Mouse (Mus musculus) hindbrain, embryonic 11.5 days (tissue): ENCODE results near the gene Nacc1. TPM values are rescaled to one million over a fixed set of nuclear protein-coding genes. Genes with fewer than 3 reads are reported as not detected.
A peak's percentile ranks its signal among the peaks of the same experiment; 100 is the strongest.

Experiments
- ATAC-seq: fragments of 200-750 bp; cut with Nextera tagmentation; 2 replicates; pipeline ENCODE4 v1.8.0; 2017; ENCODE audit warnings: mild to moderate bottlenecking, moderate TSS enrichment, moderate library complexity; ENCODE audit not compliant: low FRiP score
- DNase-seq: peaks from one replicate; pipeline ENCODE4 v3.0.0-alpha.2; 2015; ENCODE audit warnings: low spot score
- H3K27ac ChIP-seq: fragments of 300-500 bp; sonication (generic); 2 replicates; pipeline ENCODE4 v1.5.1; 2014; ENCODE audit warnings: mild to moderate bottlenecking, low read depth, low read length
- H3K27me3 ChIP-seq: fragments of 300-500 bp; sonication (generic); 2 replicates; pipeline ENCODE4 v1.6.1; 2014; ENCODE audit warnings: mild to moderate bottlenecking, low read length, moderate library complexity, mixed read lengths; ENCODE audit not compliant: control insufficient read depth, insufficient read depth
- H3K36me3 ChIP-seq: fragments of 300-500 bp; sonication (generic); 2 replicates; pipeline ENCODE4 v1.6.1; 2014; ENCODE audit warnings: mild to moderate bottlenecking, low read length, moderate library complexity, mixed read lengths; ENCODE audit not compliant: control insufficient read depth, insufficient read depth
- H3K4me1 ChIP-seq: fragments of 300-500 bp; sonication (generic); replicated peaks from 2 replicates; pipeline ENCODE4 v1.6.1; 2014; ENCODE audit warnings: low read length, mixed read lengths; ENCODE audit not compliant: control insufficient read depth, insufficient read depth
- H3K4me2 ChIP-seq: fragments of 300-500 bp; sonication (generic); replicated peaks from 2 replicates; pipeline ENCODE4 v1.6.1; 2014; ENCODE audit warnings: mild to moderate bottlenecking, low read depth, low read length
- H3K4me3 ChIP-seq: fragments of 300-500 bp; sonication (generic); 2 replicates; pipeline ENCODE4 v1.5.1; 2014; ENCODE audit warnings: low read depth, low read length
- H3K9ac ChIP-seq: fragments of 300-500 bp; sonication (generic); 2 replicates; pipeline ENCODE4 v1.6.1; 2014; ENCODE audit warnings: low read depth, low read length
- H3K9me3 ChIP-seq: fragments of 300-500 bp; sonication (generic); 2 replicates; pipeline ENCODE4 v1.6.1; 2016; ENCODE audit warnings: low read length; ENCODE audit not compliant: control insufficient read depth
- WGBS: fragments of 180-500 bp; shearing (Covaris S2); extraction: QIAGEN DNeasy Blood & Tissue Kit; methylation state at CpG from one replicate; pipeline ENCODE4 v1.1.7; 2014; 5-methylcytosine and 5-hydroxymethylcytosine counted together
- polyA plus RNA-seq: library from polyadenylated mRNA; unstranded; fragments of >200 nt; fragmentation: Nextera tagmentation; extraction: Ambion mirVana; gene quantifications from 2 replicates; pipeline ENCODE4 v1.2.1, GENCODE M21; 2014

Gene Nacc1
- polyA plus RNA-seq: 19.7 and 20.5 TPM in 2 replicates

- under 1% methylated on average over 33 of the region's 37 CpGs for WGBS
- H3K27ac ChIP-seq: peak within 1 kb of the TSS; percentile 84
- H3K9me3 ChIP-seq: no peaks in the 10 kb centered on the region
- H3K4me3 ChIP-seq: peak within 1 kb of the TSS; percentile 76
- DNase-seq (peak; percentile 92), ATAC-seq (peak; percentile 77)
- peak within 1 kb of the TSS; percentile 86 for H3K9ac ChIP-seq
- H3K4me2 ChIP-seq: peak within 1 kb of the TSS; percentile 79
- no peaks in the 10 kb centered on the region for H3K27me3 ChIP-seq
- H3K36me3 ChIP-seq: no peaks in the 10 kb centered on the region
- H3K4me1 ChIP-seq: 0 out of 2 replicates have a peak, but pooled peaks cover 2% of the 10 kb centered on the region
Observed at GRCm38 (mm10) chr8:84687705-84688100, at the start of gene Nacc1. Gene Nacc1, minus strand, starts transcription at chr8:84687862.

DNA sequence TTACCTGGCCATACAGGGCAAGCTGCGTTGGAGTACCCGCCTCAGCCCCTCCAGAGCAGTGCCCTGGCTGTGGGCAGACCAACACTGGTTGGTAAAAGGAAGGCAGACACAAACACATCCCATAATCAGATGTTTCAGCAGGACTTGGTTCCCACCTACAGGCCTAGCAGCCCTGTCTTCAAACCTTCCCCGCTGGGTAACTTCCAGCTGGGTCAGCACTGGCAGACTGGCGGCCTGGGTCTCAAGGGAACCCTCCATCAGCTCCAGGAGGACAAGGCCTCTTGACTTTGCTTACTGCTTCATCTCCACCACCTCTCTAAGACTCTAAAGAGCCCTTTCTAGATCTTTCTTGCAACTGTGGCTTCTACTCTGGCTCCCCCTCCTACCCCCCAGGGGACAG, 48.9 kb upstream of the Nacc1 start:
- Histone ChIP-seq H3K4me1 (peaks cover 12% of the 10 kb centered on the region), H3K36me3 (no peaks in the 10 kb centered on the region), H3K9me3 (no peaks in the 10 kb centered on the region), H3K27ac (no peak overlapping the region), H3K27me3 (peaks cover 83% of the 10 kb centered on the region), H3K9ac (no peak overlapping the region), H3K4me2 (no peak overlapping the region), H3K4me3 (no peak overlapping the region)
- WGBS: 65% methylated on average over 4 of the region's 4 CpGs
- no peak for DNase-seq
- no peak for ATAC-seq

DNA sequence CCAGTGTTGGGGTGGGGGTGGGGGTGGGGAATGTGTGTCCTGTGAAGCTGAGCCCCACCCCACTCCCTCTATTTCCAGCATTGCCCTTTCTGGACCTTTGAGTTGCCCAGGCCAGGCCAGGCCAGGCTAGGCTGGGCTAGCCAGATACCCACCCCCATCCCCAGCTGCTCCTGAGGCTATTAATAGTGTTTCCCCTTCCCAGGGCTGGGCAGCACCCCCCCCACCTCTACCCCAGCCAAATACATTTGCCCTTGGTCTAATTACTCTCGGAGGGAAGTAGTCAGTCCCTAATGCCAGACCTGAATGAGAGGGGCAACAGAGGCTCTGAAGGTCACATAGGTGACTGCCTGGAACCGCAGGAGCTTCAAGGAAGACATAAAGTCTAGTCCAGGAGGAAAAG, 47.9 kb upstream of the Nacc1 start:
- Histone ChIP-seq H3K4me3 (no peak overlapping the region), H3K9ac (no peak overlapping the region), H3K27me3 (peaks cover 76% of the 10 kb centered on the region), H3K4me2 (no peak overlapping the region), H3K36me3 (no peaks in the 10 kb centered on the region), H3K4me1 (peaks cover 18% of the 10 kb centered on the region), H3K9me3 (no peaks in the 10 kb centered on the region), H3K27ac (no peak overlapping the region)
- ATAC-seq (no peak), DNase-seq (no peak)
- 54% methylated on average over 2 of the region's 2 CpGs for WGBS

DNA sequence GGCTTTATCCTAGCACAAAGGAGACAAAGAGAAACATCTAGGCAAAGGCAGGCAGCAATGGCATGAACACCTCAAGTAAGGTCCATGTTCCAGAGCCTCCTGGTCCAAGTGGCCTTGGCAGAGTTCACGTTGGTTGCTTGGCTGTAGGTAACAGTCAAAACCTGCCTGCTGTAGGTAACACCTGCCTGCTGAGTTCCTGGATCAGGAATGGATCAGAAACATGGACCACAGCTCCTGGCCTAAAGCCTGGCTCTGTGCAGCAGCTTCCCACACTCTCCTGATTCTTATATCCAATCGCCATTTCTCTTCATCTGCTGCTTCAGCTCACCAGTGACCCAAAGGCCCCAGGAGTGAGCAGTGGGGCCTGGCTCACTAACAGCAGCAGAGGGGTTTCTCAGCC, 47.0 kb upstream of the Nacc1 start:
- Histone ChIP-seq H3K27ac (no peak overlapping the region), H3K4me3 (no peak overlapping the region), H3K4me2 (no peak overlapping the region), H3K9me3 (no peaks in the 10 kb centered on the region), H3K4me1 (peaks cover 18% of the 10 kb centered on the region), H3K36me3 (no peaks in the 10 kb centered on the region), H3K27me3 (peaks cover 67% of the 10 kb centered on the region), H3K9ac (no peak overlapping the region)
- ATAC-seq (no peak), DNase-seq (no peak)
- 73% methylated on average over 2 of the region's 2 CpGs for WGBS

GRCm38 (mm10) chr8:84733959-84734358, 46.3 kb upstream of the Nacc1 start:
- peaks cover 18% of the 10 kb centered on the region for H3K4me1 ChIP-seq
- no peak for ATAC-seq
- H3K9me3 ChIP-seq: no peaks in the 10 kb centered on the region
- H3K27me3 ChIP-seq: peaks cover 61% of the 10 kb centered on the region
- H3K9ac ChIP-seq: no peak overlapping the region
- H3K4me3 ChIP-seq: no peak overlapping the region
- no peak overlapping the region for H3K4me2 ChIP-seq
- 85% methylated on average over 6 of the region's 6 CpGs for WGBS
- no peak overlapping the region for H3K27ac ChIP-seq
- H3K36me3 ChIP-seq: no peaks in the 10 kb centered on the region
- DNase-seq: no peak

DNA sequence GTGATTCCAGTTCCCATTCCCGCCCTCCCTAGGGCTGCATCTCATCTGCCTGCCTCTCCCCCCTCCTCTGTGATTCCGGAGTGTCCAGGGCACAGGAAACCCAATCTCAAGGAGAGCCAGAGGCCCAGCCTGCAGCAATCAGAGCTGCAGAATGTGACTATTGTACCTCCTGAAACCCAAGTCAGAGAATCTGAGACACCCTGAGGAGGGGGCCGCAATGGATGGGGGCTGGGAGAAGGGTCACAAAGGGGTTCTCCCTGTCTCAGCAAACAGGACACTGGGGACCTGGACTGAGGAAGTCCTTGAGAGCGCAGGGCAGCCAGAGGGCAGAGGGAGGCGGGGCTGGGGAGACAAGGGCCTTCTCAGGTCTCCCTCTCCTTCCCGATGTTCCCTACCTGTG, 45.3 kb upstream of the Nacc1 start:
- Histone ChIP-seq H3K9ac (no peak overlapping the region), H3K9me3 (no peaks in the 10 kb centered on the region), H3K4me1 (peaks cover 16% of the 10 kb centered on the region), H3K4me3 (no peak overlapping the region), H3K4me2 (no peak overlapping the region), H3K27me3 (peaks cover 51% of the 10 kb centered on the region), H3K36me3 (no peaks in the 10 kb centered on the region), H3K27ac (no peak overlapping the region)
- ATAC-seq (no peak), DNase-seq (no peak)
- WGBS: 49% methylated on average over 6 of the region's 6 CpGs

- WGBS: 73% methylated on average over 5 of the region's 5 CpGs
- Histone ChIP-seq H3K27me3 (peaks cover 47% of the 10 kb centered on the region), H3K4me2 (no peak overlapping the region), H3K9me3 (no peaks in the 10 kb centered on the region), H3K4me1 (peaks cover 12% of the 10 kb centered on the region; the same call in 1 of the 2 replicates), H3K9ac (no peak overlapping the region), H3K4me3 (no peak overlapping the region), H3K27ac (no peak overlapping the region), H3K36me3 (no peaks in the 10 kb centered on the region)
- no peak for ATAC-seq
- no peak for DNase-seq
Observed at GRCm38 (mm10) chr8:84732545-84732944, 44.9 kb upstream of the Nacc1 start.

- Histone ChIP-seq H3K9me3 (no peaks in the 10 kb centered on the region), H3K27ac (peak overlapping the region; percentile 62), H3K4me1 (peaks cover 12% of the 10 kb centered on the region; the same call in 1 of the 2 replicates), H3K36me3 (no peaks in the 10 kb centered on the region), H3K27me3 (peaks cover 37% of the 10 kb centered on the region), H3K4me2 (no peak overlapping the region; the same call in 1 of the 2 replicates), H3K4me3 (no peak overlapping the region), H3K9ac (peak overlapping the region; percentile 49)
- ATAC-seq: no peak
- 66% methylated on average over 11 of the region's 11 CpGs for WGBS
- no peak for DNase-seq
Observed at GRCm38 (mm10) chr8:84731371-84732177, 43.9 kb upstream of the Nacc1 start.
